Mouse (Mus musculus): ENCODE measurements around the gene Ccnd3. TPM values are rescaled to one million over a fixed set of nuclear protein-coding genes. Genes with fewer than 3 reads are reported as not detected.
"Not testable (repeated sequence)": the region's sequence is repeated elsewhere in the genome, so short reads cannot be mapped to it uniquely, and the experiment has no call there.

The Ccnd3 gene
- polyA plus RNA-seq, 1 experiment from 2014 or later: 294 TPM

DNA sequence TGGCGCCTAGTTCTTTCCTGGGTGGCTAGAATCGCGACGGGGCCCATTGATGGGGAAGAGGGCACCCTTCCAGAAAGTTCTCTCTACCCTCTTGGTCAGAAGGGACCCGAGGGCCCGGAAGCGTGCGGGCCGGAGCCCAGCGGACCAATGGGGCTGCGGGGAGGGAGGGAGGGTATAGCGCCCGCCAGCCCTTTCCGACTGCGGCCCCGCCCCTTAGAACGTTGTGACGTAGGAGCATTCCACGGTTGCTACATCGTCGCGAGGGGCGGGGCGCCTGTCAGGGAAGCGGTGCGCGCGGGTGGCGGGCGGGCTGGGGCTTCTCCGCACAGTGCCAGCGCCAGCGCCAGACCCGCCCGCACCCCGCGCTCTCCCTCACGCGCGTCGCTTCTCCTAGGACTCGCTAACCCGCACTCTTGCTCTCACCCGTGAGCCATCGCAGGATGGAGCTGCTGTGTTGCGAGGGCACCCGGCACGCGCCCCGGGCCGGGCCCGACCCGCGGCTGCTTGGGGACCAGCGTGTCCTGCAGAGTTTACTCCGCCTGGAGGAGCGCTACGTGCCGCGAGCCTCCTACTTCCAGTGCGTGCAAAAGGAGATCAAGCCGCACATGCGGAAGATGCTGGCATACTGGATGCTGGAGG lies 88.5 kb downstream of the Ccnd3 start:
- WGBS: under 1% methylated on average over 62 of the region's 63 CpGs
- no peaks in the 10 kb centered on the region for H3K9me3 ChIP-seq (replicated peaks)
- peak; percentile 80 for ATAC-seq (replicated peaks; ENCODE audit: low FRiP score)

DNA sequence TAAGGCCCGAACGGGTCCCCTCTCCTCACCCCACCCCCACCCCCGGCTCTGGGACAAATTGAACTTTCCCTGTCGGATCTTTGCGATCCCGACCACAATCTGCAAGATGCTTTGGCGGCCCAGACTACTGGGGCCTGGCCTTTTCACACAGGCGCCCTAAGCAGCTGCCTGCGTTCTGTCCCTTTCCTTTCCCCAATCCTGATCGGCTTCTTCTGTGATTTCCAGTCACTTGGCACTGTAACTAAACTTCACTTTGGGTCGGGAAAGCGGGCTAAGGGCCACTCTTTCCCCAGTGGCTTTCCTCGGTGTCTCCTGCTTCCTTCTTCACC lies 89.0 kb downstream of the Ccnd3 start:
- H3K4me1 ChIP-seq: peaks cover 45% of the 10 kb centered on the region
- H3K4me2 ChIP-seq: peak overlapping the region; percentile 86
- H3K27me3 ChIP-seq: no peaks in the 10 kb centered on the region
- H3K9ac ChIP-seq: peak overlapping the region; percentile 91
- H3K4me3 ChIP-seq (replicated peaks): peak overlapping the region; percentile 93
- H3K36me3 ChIP-seq: peaks cover 21% of the 10 kb centered on the region
- no peaks in the 10 kb centered on the region for H3K9me3 ChIP-seq (replicated peaks)
- under 1% methylated on average over 13 of the region's 13 CpGs for WGBS
- peak overlapping the region; percentile 98 for H3K27ac ChIP-seq
- ATAC-seq (replicated peaks; ENCODE audit: low FRiP score): no peak

More for the DNA sequence above, 88.5 kb downstream of the Ccnd3 start:
- Histone ChIP-seq H3K9ac (peak overlapping the region; percentile 91), H3K4me2 (peak overlapping the region; percentile 86), H3K27me3 (no peaks in the 10 kb centered on the region), H3K36me3 (peaks cover 17% of the 10 kb centered on the region), H3K4me1 (peaks cover 45% of the 10 kb centered on the region), H3K4me3 (replicated peaks) (peak overlapping the region; percentile 93), H3K27ac (peak overlapping the region; percentile 98)

DNA sequence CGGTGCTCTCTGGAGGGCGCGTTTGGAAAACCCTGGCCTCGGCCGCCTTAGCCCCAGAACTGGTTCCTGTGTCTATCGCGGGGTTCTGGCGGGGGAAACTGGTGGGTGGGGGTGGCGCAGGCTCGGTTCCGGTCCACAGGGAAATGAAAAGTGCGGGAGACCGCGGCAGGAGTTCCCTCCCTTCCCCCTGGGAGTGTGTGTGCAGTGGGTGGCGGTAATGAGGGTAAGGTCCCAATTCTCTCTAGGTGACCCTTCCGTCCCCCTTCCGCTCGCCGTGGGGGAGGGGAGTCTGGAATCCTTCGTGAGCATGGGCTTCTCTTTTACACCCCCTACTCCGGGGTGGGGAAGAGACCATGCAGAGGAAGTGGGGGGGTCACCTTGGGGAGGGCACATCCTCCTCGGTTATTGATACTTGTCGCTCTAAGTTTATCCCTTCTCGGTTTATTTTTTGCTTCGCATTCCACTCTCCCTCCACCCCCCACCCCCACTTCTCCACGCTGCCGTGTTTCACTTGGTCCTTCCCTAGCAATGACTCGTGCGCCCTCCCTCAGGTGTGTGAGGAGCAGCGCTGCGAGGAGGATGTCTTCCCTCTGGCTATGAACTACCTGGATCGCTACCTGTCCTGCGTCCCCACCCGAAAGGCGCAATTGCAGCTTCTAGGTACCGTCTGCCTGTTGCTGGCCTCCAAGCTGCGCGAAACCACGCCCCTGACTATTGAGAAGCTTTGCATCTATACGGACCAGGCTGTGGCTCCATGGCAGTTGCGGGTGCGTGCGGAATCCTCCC lies 89.5 kb downstream of the Ccnd3 start:
- Histone ChIP-seq H3K36me3 (peaks cover 27% of the 10 kb centered on the region), H3K27ac (peak overlapping the region; percentile 98), H3K4me3 (replicated peaks) (peak overlapping the region; percentile 93), H3K4me1 (peaks cover 47% of the 10 kb centered on the region), H3K9ac (peak overlapping the region; percentile 91), H3K27me3 (no peaks in the 10 kb centered on the region), H3K9me3 (replicated peaks) (no peaks in the 10 kb centered on the region), H3K4me2 (peak overlapping the region; percentile 86)
- under 1% methylated on average over 43 of the region's 43 CpGs for WGBS
- ATAC-seq (replicated peaks; ENCODE audit: low FRiP score): no peak; the same call in 1 of the 2 replicates

DNA sequence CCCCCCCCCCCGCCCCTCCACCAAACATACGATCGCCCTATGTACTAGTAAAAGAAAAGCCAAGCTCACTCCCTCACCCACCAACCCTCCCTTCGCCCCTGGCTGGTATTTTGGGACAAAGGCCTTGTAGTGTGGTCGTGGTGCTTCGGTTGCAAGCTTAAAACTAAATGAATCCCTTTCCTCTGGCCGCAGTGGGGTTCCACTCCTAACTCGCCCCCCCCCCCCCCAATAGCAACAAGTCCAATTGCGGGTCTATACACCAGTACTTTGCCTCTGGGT lies 90.1 kb downstream of the Ccnd3 start:
- ATAC-seq (replicated peaks; ENCODE audit: low FRiP score): no peak
- H3K9ac ChIP-seq: peak overlapping the region; percentile 91
- WGBS: 0% methylated on average over 8 of the region's 9 CpGs
- H3K27me3 ChIP-seq: no peaks in the 10 kb centered on the region
- H3K4me3 ChIP-seq (replicated peaks): peak overlapping the region; percentile 93
- H3K9me3 ChIP-seq (replicated peaks): no peaks in the 10 kb centered on the region
- H3K36me3 ChIP-seq: peaks cover 32% of the 10 kb centered on the region
- H3K4me1 ChIP-seq: peaks cover 52% of the 10 kb centered on the region
- peak overlapping the region; percentile 98 for H3K27ac ChIP-seq
- peak overlapping the region; percentile 86 for H3K4me2 ChIP-seq

DNA sequence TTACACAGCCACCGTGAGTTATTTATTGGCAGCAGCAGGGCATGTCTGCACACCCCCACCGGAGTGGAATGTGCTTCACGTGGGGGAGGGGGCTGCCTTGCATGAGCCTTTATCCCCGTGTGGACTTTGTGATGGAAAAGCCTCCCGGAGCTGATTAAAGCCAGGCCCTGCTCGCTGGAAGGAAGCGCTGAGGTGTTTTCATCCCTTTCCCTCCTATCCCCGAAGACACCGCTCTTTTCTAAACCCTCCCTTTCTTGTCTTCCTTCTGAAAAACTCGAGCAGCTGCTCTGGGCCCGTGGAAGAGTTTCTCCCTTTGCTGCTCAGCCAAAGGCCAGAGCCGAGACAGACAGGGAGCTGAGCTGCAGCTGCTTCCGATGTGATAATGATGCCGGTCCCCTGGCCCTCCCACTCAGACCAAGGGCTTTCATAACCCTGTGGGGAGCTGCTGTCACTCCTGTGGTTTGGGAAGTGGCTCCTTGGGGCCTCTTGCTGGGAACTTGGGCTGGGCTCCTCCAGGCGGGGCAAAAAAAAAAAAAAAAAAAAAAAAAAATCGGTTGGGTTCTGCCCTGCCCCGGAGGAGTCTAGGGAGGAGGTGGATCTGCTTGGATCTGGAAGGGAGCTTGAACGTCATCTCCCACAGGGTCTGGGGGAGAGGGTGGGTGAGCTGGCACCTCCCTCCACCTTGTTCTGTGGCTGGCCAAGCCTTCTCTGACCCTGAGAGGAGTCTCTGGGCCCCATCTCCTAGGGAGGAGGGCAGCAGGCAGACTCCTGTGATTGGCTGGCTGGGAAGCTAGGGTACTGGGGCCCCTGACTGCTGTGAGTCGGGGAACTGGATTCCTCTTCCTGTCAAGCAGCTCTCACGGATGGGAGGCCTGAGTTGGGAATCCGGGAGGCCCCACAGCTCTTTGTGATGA lies 90.7 kb downstream of the Ccnd3 start:
- H3K4me2 ChIP-seq: peak overlapping the region; percentile 86
- peaks cover 58% of the 10 kb centered on the region for H3K4me1 ChIP-seq
- no peaks in the 10 kb centered on the region for H3K27me3 ChIP-seq
- peak overlapping the region; percentile 98 for H3K27ac ChIP-seq
- H3K4me3 ChIP-seq (replicated peaks): peak overlapping the region; percentile 93
- no peaks in the 10 kb centered on the region for H3K9me3 ChIP-seq (replicated peaks)
- peaks cover 38% of the 10 kb centered on the region for H3K36me3 ChIP-seq
- peak overlapping the region; percentile 91 for H3K9ac ChIP-seq
- ATAC-seq (replicated peaks; ENCODE audit: low FRiP score): peak; percentile 75
- WGBS: under 1% methylated on average over 21 of the region's 21 CpGs

DNA sequence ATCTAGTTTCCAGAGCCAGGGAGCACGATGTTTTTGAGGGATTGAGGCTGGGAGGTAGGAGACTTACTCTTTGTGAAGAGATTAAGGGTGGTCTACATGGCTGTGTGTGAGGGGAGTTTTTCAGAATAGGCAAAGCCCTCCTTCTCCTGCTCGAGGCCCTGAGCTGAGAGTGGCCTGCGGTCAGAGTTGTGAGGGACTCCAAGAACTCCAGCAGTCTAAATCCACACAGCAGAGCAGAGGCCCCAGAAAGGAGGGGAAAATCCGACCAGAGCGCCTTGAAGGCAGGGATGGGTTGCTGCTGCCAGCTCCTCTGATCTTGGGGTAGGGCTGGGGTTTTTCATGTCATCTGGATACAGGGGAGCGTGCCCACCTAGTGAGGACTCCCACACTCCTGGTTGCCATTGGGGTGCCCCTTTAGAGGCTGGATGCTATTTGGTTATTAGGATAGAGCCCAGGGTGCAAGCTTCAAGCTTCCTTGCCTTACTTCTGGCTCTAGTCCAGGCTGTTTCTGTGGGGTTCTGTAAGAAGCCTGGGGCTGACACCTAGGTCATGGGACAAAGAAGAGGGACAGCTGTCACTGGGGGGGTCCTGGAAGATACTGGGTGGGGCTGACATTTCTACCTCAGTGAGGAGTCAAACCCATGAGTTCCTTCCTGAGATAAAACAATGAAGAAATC lies 91.4 kb downstream of the Ccnd3 start:
- whole genome bisulfite sequencing: 23% methylated on average over 6 of the region's 6 CpGs
- Histone ChIP-seq H3K27me3 (no peaks in the 10 kb centered on the region), H3K9ac (peak overlapping the region; percentile 91), H3K4me3 (replicated peaks) (peak overlapping the region; percentile 93), H3K9me3 (replicated peaks) (no peaks in the 10 kb centered on the region), H3K4me2 (peak overlapping the region; percentile 86), H3K4me1 (peaks cover 58% of the 10 kb centered on the region), H3K36me3 (peaks cover 46% of the 10 kb centered on the region), H3K27ac (peak overlapping the region; percentile 98)
- no peak for ATAC-seq (replicated peaks; ENCODE audit: low FRiP score)

DNA sequence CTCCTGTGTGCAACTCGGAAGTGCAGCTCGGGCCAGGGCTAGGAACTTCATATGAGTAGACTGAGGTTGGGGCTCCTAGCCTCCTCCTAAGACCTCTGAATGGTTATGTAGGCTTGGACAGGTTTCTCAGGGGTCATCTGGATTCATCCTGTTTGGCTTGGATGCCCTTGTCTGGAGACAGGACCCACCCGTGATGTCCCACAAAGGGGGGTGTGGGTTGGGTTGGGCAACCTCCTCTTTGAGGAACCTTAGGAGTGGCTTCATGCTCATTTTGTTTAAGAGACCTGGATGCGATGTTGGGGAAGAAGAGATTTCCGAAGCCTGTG lies 92.0 kb downstream of the Ccnd3 start:
- peak overlapping the region; percentile 98 for H3K27ac ChIP-seq
- peaks cover 51% of the 10 kb centered on the region for H3K36me3 ChIP-seq
- peak overlapping the region; percentile 91 for H3K9ac ChIP-seq
- peaks cover 58% of the 10 kb centered on the region for H3K4me1 ChIP-seq
- no peak for ATAC-seq (replicated peaks; ENCODE audit: low FRiP score)
- peak overlapping the region; percentile 86 for H3K4me2 ChIP-seq
- no peaks in the 10 kb centered on the region for H3K9me3 ChIP-seq (replicated peaks)
- H3K27me3 ChIP-seq: no peaks in the 10 kb centered on the region
- WGBS: 62% methylated on average over 5 of the region's 5 CpGs
- H3K4me3 ChIP-seq (replicated peaks): peak overlapping the region; percentile 93

DNA sequence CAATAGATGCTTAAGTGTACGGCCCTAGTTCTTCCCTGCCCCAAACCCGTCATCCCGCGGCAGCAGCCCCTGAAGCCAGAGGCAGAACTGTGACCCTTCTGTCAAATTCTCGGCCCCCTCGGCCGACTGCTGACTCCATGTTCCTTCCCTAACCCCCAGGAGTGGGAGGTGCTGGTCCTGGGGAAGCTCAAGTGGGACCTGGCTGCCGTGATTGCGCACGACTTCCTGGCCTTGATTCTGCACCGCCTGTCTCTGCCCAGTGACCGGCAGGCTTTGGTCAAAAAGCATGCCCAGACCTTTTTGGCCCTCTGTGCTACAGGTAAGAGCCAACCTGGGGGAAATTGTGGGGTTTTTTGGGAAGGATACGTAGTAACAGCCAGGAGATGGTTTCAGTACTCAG lies 92.4 kb downstream of the Ccnd3 start:
- ATAC-seq (replicated peaks; ENCODE audit: low FRiP score): no peak
- H3K4me3 ChIP-seq (replicated peaks): peak overlapping the region; percentile 93
- H3K9me3 ChIP-seq (replicated peaks): no peaks in the 10 kb centered on the region
- peaks cover 56% of the 10 kb centered on the region for H3K36me3 ChIP-seq
- peaks cover 58% of the 10 kb centered on the region for H3K4me1 ChIP-seq
- H3K27ac ChIP-seq: peak overlapping the region; percentile 98
- H3K27me3 ChIP-seq: no peaks in the 10 kb centered on the region
- peak overlapping the region; percentile 91 for H3K9ac ChIP-seq
- peak overlapping the region; percentile 86 for H3K4me2 ChIP-seq
- 59% methylated on average over 13 of the region's 13 CpGs for WGBS

DNA sequence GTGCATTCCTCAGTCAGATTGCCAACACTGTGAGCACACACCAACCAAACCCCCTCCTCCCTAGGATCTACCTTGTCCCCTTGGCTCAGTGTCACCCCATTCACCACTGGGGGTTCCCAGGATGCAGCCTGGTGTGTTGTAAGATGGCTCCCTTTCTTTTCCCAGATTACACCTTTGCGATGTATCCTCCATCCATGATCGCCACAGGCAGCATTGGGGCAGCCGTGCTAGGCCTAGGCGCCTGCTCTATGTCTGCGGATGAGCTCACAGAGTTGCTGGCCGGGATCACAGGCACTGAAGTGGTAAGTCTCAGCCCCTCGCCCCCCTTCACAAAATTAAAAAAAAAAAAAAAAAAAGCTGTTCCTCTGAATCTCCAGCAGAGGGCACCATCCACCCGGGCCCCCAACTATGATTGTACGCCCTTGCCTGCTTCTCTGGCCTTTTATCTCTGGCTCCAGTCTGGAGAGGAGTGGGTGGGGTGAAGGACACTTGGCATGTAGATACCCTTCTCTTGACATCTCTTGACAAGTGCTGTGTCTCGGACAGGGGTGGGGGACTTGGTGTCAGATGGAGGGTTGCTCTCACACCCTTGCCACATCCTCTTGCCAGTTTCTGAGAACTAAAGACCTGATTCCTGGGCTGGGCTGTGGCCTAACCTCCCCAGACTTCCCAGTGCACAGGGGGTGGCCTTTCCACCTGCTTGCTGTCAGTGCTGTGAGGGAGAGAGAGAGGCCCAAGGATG lies 93.2 kb downstream of the Ccnd3 start:
- ATAC-seq (replicated peaks; ENCODE audit: low FRiP score): no peak
- Histone ChIP-seq H3K27me3 (no peaks in the 10 kb centered on the region), H3K27ac (peak overlapping the region; percentile 98), H3K36me3 (peaks cover 63% of the 10 kb centered on the region), H3K4me3 (replicated peaks) (no peak overlapping the region), H3K9ac (no peak overlapping the region), H3K4me2 (peak overlapping the region; percentile 86; the same call in 1 of the 2 replicates), H3K9me3 (replicated peaks) (no peaks in the 10 kb centered on the region), H3K4me1 (peaks cover 53% of the 10 kb centered on the region)
- 22% methylated on average over 10 of the region's 10 CpGs for WGBS

DNA sequence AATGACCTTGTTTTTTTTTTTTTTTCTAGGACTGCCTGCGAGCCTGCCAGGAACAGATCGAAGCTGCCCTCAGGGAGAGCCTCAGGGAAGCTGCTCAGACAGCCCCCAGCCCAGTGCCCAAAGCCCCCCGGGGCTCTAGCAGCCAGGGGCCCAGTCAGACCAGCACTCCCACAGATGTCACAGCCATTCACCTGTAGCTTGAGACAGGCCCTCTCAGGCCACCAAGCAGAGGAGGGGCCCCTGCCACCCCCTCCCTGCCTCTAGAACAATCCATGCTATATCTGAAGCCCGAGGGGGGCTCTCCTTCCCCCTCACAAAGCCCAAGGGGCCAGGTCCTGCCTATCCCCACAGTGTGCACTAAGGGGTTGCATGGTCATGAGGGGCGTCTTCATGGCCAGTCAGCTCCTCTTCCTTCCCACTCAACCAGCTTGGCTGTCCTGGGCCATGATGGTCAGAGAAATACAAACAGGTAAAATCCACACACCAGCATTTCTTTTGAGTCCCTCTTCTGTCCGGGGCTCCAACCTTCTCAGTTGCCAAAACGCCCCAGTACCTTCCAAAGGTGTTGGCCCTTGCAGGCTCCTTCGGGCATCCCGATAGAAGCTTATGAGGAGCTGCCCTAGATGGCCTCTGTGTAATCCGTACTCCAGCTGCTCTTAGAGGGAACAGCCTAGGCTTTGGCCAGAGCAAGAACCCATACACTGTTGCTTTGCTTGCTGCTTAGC lies 93.9 kb downstream of the Ccnd3 start:
- not testable (repeated sequence) for H3K4me3 ChIP-seq (replicated peaks); H3K9me3 ChIP-seq (replicated peaks); ATAC-seq (replicated peaks; ENCODE audit: low FRiP score); H3K4me2 ChIP-seq; H3K9ac ChIP-seq; H3K27me3 ChIP-seq
- H3K27ac ChIP-seq: peak overlapping the region; percentile 98
- peaks cover 53% of the 10 kb centered on the region for H3K4me1 ChIP-seq
- H3K36me3 ChIP-seq: peaks cover 69% of the 10 kb centered on the region
- WGBS: 78% methylated on average over 10 of the region's 10 CpGs

Data from kidney, embryonic 15.5 days (tissue).